In the genomic region with DNA sequence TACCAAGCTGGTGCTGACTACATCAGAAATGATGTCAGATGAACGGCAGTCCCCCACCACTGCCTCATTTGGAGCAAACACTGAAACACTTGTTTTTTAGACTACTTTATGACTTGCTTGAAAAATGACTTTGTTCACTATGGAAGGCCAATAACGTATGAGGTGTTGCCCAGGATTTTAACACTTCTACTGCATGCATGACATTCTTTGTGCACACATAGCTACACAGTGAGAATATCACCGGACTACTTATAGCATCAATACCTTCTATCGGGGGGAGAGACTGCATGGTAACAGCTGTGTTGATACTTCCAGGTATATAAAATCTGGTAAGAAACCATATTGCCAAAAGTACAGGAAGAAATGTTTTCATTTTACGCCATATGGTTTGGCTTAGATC, we compare ENCODE assay signal across 24 mouse cellular contexts.
"Had no signal": no experiment of that assay in that cellular context is flagged by ENCODE, and none has a peak within 500 bp of the region (broad histone marks: within the 10 kb centered on the region; RNA-seq: fewer than 3 reads in every experiment).

No protein-coding gene starts in this region.

- H3K4me3 ChIP-seq: gastrocnemius, adult 2 months; heart, embryonic 10.5 days; heart, embryonic 12.5 days; hindbrain, embryonic 10.5 days; hindbrain, embryonic 12.5 days; layer of hippocampus, adult 2 months; limb, embryonic 15.5 days; liver, embryonic 12.5 days had no signal

- H3K4me1 ChIP-seq: hindbrain, embryonic 10.5 days; hindbrain, embryonic 12.5 days; limb, embryonic 15.5 days; liver, embryonic 12.5 days had no signal

- H3K36me3 ChIP-seq: heart, embryonic 10.5 days; heart, embryonic 12.5 days; hindbrain, embryonic 10.5 days; hindbrain, embryonic 12.5 days; limb, embryonic 15.5 days; liver, embryonic 12.5 days had no signal

- ATAC-seq: hindbrain, embryonic 16.5 days; intestine, postnatal 0 days; liver, embryonic 12.5 days had no signal

- H3K27me3 ChIP-seq: heart, embryonic 12.5 days; hindbrain, embryonic 12.5 days; limb, embryonic 15.5 days; liver, embryonic 12.5 days had no signal

- H3K9ac ChIP-seq: heart, embryonic 12.5 days; hindbrain, embryonic 12.5 days; hindbrain, embryonic 14.5 days; limb, embryonic 15.5 days; liver, embryonic 12.5 days; liver, embryonic 14.5 days had no signal

- H3K9me3 ChIP-seq: heart, embryonic 10.5 days; heart, embryonic 12.5 days; hindbrain, embryonic 10.5 days; hindbrain, embryonic 12.5 days; limb, embryonic 15.5 days; liver, embryonic 12.5 days had no signal

- H3K4me2 ChIP-seq: heart, embryonic 12.5 days; hindbrain, embryonic 12.5 days; hindbrain, embryonic 14.5 days; limb, embryonic 15.5 days; liver, embryonic 12.5 days had no signal

- H3K27ac ChIP-seq: gastrocnemius, adult 2 months; heart, embryonic 10.5 days; hindbrain, embryonic 10.5 days; hindbrain, embryonic 12.5 days; hindbrain, embryonic 14.5 days; layer of hippocampus, adult 2 months; limb, embryonic 15.5 days; liver, embryonic 12.5 days; liver, embryonic 14.5 days had no signal

- DNase-seq: gastrocnemius, adult 2 months; gastrocnemius, postnatal 10 days; gastrocnemius, postnatal 25 days; heart, adult 18-20 months; heart, postnatal 10 days; heart, postnatal 4 days; kidney, adult 18-20 months; kidney, adult 8-10 months; kidney, postnatal 10 days; kidney, postnatal 25 days; kidney, postnatal 4 days; layer of hippocampus, postnatal 36 days; lung, adult 18-20 months had no signal
